Mouse (Mus musculus): ENCODE data around the gene Cyp26c1. TPM values are rescaled to one million over a fixed set of nuclear protein-coding genes. Genes with fewer than 3 reads are reported as not detected.

Gene Cyp26c1
- polyA plus RNA-seq, 1 experiment: 0.17 TPM

DNA sequence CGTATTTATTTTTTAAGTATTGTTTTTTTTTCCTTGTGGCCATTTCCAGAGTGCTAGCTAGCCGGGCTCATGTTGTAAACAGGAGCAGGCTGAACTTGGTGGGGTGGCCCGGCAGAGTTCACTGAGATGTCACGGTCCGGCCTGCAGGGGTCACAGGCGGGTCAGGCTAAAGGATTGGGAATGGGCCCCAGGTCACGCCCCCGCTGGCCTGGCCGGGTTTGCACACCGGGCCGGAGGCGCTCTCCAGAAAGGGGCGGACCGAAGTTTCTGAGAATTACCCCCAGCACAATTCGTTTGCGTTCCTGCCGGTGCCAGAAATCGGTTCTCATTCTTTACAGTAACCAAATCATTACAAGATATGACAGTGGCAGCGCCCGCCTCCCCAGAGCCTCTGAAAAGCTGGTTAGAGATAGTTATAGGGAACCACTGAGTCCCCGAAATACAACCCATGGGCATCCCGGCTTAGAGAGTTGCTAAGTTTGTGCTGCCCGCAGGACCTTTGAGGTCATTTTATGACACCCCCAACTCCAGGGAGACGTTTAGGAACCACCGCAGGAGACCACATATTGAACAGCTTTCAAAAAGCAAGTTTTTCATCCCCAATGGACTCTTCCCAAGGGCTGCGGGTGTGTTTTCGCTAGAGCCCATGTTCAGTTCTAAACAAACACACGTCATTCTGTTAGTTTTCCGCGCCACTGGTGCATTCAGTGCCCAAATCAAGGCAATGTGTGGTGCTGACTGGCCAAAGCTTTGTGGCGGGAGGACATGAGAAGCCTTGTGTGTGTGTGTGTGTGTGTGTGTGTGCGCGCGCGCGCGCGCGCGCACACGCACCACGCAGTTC lies 10.6 kb downstream of the Cyp26c1 start:
- TF ChIP-seq GATA1 (IDR thresholded peaks at IDR 0.05; ENCODE audit: low read length): no peak

DNA sequence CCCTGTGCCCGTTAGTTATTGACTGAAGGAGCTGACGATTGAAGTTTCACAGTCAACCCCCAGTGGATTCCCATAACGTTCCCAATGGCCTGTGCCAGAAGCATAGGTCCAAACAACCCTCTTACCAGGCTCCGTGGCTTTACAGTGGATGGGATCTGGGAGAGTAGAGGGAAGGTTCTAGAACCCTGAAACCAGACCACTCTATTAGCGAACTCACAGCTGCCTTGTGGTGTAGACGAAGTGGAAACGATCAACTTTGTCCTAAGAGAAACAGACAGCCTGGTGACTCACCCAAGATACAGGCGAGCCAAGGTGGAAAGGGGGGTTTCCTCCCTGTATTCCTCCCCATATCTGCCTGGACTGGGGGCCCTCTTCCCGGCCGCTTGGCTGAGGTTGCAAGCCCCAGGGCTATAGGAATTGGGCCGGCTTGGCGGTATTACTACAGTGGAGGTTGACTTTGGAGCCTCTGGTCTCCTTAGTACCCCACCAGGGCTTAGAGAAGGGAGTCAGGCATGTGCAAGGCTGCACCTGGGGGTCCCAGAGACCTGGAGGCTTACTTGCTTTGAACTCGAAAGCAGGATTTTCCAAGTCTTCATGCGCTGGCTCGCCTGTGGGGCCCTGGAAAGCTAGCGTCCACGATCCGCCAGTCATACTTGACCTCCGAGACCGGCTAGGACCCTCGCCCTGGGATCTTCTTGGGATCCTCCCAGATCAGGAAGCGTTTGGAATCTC lies 11.4 kb downstream of the Cyp26c1 start:
- no peak for TF ChIP-seq GATA1 (IDR thresholded peaks at IDR 0.05; ENCODE audit: low read length)

DNA sequence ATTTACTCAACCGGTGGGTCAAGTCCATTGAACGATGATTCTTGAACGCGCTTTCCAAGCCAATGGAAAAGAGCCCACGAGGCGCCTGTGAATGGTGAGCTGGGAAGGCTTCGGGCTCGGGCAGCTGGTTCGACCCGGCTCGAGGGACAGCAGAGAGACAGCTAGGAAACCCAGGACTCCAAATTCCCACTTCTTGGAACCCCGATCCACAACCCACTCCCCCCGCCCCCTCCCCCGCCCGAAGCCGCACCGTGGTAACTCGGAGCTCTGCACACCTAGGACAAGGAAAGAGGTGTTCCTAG lies 11.9 kb downstream of the Cyp26c1 start:
- TF ChIP-seq GATA1 (IDR thresholded peaks at IDR 0.05; ENCODE audit: low read length): no peak

DNA sequence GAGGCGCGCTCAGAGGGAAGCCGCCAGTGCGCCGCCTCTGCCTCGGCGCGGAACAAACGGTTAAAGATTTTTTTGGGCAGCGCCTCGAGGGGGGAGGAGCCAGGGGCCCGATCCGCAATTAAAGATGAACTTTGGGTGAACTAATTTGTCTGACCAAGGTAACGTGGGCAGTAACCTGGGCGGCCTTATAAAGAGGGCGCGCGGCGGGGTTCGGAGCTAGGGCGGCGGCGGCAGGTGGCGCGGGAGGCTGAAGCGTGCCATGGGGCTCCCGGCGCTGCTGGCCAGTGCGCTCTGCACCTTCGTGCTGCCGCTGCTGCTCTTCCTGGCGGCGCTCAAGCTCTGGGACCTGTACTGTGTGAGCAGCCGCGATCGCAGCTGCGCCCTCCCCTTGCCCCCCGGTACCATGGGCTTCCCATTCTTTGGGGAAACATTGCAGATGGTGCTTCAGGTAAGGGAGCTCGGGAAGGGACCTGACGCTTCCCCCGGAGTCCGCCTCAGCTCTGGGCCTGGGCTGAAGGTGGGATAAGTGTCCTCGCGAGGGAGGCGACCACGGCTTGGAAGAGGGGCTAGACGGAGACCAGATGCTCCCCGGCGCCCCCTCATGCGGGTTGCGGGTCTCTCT lies 12.4 kb downstream of the Cyp26c1 start, which contains the start of gene Cyp26a1:
Cyp26a1 (plus strand) TSS at position 148 of the 622 bp plus-strand sequence.
- no peak for TF ChIP-seq GATA1 (IDR thresholded peaks at IDR 0.05; ENCODE audit: low read length)

DNA sequence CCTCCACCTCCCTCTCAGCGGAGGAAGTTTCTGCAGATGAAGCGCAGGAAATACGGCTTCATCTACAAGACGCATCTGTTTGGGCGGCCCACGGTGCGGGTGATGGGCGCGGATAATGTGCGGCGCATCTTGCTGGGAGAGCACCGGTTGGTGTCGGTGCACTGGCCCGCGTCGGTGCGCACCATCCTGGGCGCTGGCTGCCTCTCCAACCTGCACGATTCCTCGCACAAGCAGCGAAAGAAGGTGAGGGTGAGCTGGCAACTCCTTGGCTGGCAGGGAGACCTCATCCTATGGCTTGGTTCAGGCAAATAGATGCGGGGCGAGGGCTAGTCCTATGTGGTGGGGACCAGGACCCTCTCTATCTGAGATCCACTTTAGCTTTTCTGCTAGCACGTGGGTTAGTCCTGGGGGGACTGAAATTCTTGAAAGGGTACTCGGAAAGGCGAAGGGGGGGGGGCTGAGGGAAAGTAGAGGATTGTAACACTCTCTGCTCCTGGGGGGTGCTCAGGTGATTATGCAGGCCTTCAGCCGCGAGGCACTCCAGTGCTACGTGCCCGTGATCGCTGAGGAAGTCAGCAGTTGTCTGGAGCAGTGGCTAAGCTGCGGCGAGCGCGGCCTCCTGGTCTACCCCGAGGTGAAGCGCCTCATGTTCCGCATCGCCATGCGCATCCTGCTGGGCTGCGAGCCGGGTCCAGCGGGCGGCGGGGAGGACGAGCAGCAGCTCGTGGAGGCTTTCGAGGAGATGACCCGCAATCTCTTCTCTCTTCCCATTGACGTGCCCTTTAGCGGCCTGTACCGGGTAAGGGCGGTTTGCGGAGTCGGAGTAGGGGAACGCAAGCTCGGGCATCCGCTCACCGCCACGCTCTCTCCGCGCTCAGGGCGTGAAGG lies 13.1 kb downstream of the Cyp26c1 start:
- no peak for TF ChIP-seq GATA1 (IDR thresholded peaks at IDR 0.05; ENCODE audit: low read length)

- no peak for TF ChIP-seq GATA1 (IDR thresholded peaks at IDR 0.05; ENCODE audit: low read length)
These were observed 14.3 kb downstream of the Cyp26c1 start for GRCm38 (mm10) chr19:37699711-37700110.

- peak; percentile 23 for TF ChIP-seq GATA1 (IDR thresholded peaks at IDR 0.05; ENCODE audit: low read length)
These were observed 17.1 kb downstream of the Cyp26c1 start for GRCm38 (mm10) chr19:37702377-37703076.

GRCm38 (mm10) chr19:37703902-37704509 lies 18.6 kb downstream of the Cyp26c1 start:
- no peak for TF ChIP-seq GATA1 (IDR thresholded peaks at IDR 0.05; ENCODE audit: low read length)

- TF ChIP-seq GATA1 (IDR thresholded peaks at IDR 0.05; ENCODE audit: low read length): no peak
These were observed 20.3 kb downstream of the Cyp26c1 start for GRCm38 (mm10) chr19:37705722-37706121.

GRCm38 (mm10) chr19:37714681-37715080 lies 29.3 kb downstream of the Cyp26c1 start:
- no peak for TF ChIP-seq GATA1 (IDR thresholded peaks at IDR 0.05; ENCODE audit: low read length)

DNA sequence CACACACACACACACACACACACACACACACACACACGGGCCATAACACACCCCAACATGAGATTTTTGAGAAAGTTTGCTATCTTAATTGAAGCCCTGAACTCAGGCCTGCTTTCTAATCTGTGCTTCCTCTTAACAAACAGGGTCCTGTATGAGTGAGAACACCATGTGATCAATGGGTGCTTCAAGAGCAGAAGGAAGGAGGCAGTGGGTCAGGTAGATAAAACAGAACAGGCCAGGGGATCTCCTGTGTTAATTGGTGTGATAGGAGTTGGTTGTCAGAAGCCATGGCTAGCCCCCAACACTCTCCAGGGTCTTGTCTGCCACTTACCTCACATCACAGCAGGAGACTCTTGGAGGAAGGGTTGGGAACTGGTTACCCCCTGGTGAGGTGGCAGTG lies 30.6 kb downstream of the Cyp26c1 start:
- TF ChIP-seq GATA1 (IDR thresholded peaks at IDR 0.05; ENCODE audit: low read length): no peak

DNA sequence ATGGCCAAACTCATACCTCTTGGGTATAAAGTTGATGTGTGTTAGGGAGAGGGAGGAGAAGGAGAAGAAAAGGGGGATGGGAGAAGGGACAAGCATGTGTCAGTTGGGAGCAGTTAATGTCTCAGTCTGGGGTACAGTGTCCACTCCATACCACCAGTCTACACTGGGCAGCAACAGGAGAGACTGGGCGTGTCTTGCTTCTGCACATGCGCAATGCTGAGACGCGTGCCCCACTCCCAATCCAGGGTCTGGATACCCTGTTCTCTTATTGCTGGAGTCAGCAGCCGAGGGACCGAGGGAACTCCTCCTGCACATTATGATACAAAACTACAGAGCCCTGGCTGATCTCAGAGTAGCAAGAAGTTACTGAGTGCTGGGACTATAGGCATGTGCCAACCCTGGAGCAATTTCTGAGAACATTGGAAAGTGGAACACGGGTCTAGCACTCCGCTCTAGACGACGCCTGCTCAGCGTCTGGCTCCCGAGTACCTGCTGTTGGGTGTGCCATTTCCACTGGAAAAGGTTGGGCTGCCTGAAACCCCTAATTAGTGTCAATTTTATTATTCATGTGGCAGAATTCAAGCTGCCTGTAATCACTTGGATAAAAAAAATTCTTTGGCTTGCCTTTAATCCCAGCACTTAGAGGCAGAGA lies 31.3 kb downstream of the Cyp26c1 start:
- no peak for TF ChIP-seq GATA1 (IDR thresholded peaks at IDR 0.05; ENCODE audit: low read length)

GRCm38 (mm10) chr19:37719166-37719565 lies 33.8 kb downstream of the Cyp26c1 start:
- TF ChIP-seq GATA1 (IDR thresholded peaks at IDR 0.05; ENCODE audit: low read length): no peak

- TF ChIP-seq GATA1 (IDR thresholded peaks at IDR 0.05; ENCODE audit: low read length): no peak
These were observed 39.2 kb downstream of the Cyp26c1 start for GRCm38 (mm10) chr19:37724591-37724990.

Data from G1E-ER4 (cell line).